Mouse (Mus musculus) G1E (cell line): ENCODE measurements around the gene Sdf2. TPM values are rescaled to one million over a fixed set of nuclear protein-coding genes. Genes with fewer than 3 reads are reported as not detected.

ENCODE experiments used
- ATAC-seq: 2 replicates; pipeline ENCODE4 v1.8.0; 2016; ENCODE audit warnings: mild to moderate bottlenecking; ENCODE audit not compliant: insufficient number of reproducible peaks, poor library complexity, low FRiP score, severe bottlenecking; ENCODE audit errors: extremely low read depth
- DNase-seq: peaks from one replicate; pipeline ENCODE4 v3.0.0; 2012; ENCODE audit warnings: low spot score
- H3K27me3 ChIP-seq: 2 replicates; pipeline ENCODE4 v1.6.1; 2012; ENCODE audit warnings: mild to moderate bottlenecking, low read length, inconsistent platforms; ENCODE audit not compliant: insufficient read depth
- H3K36me3 ChIP-seq: replicated peaks from 2 replicates; pipeline ENCODE3; 2012; ENCODE audit warnings: mild to moderate bottlenecking, inconsistent platforms
- H3K4me1 ChIP-seq: 2 replicates; pipeline ENCODE4 v1.6.1; 2012; ENCODE audit warnings: low read depth, low read length, inconsistent platforms, mixed read lengths; ENCODE audit not compliant: insufficient read depth
- H3K4me3 ChIP-seq: 2 replicates; pipeline ENCODE4 v1.5.1; 2012; ENCODE audit warnings: low read depth, mild to moderate bottlenecking, inconsistent platforms, low read length, moderate library complexity, mixed read lengths
- H3K9me3 ChIP-seq: replicated peaks from 2 replicates; pipeline ENCODE4 v1.6.1; 2012; ENCODE audit warnings: inconsistent platforms
- CTCF ChIP-seq: IDR thresholded peaks from 2 replicates; pipeline ENCODE4 v1.5.1; 2012; ENCODE audit warnings: low read depth, low read length, inconsistent platforms, mixed read lengths
- GATA1 ChIP-seq: IDR thresholded peaks from 2 replicates; pipeline ENCODE4 v1.6.1; 2012; ENCODE audit warnings: borderline replicate concordance, low read length, inconsistent platforms, mixed read lengths
- GATA2 ChIP-seq: IDR thresholded peaks from 2 replicates; pipeline ENCODE4 v1.6.1; 2012; ENCODE audit warnings: low read depth, low read length, inconsistent platforms, borderline replicate concordance
- POLR2AphosphoS5 ChIP-seq: IDR thresholded peaks from 2 replicates; pipeline ENCODE4 v1.6.1; 2012; ENCODE audit warnings: low read depth, low read length, inconsistent platforms; ENCODE audit not compliant: insufficient replicate concordance
- TAL1 ChIP-seq: conservative IDR thresholded peaks from 2 replicates; pipeline ENCODE4 v1.6.1; 2012; ENCODE audit warnings: low read depth, low read length, inconsistent platforms, mixed read lengths
- polyA plus RNA-seq: library from polyadenylated mRNA; stranded (reverse); fragments of >175 nt; gene quantifications from 2 replicates; pipeline ENCODE4 v1.2.3, GENCODE M21; 2012
- total RNA-seq, 2 experiments: library from RNA; stranded (forward) in 1 of 2; stranded (reverse) in 1 of 2; fragments of 200-1000 nt in 1 of 2; fragments of >200 nt in 1 of 2; fragmentation: Nextera tagmentation in 1 of 2; gene quantifications; 2 replicates each; pipeline ENCODE4 v1.2.3; 2014 to 2017

The Sdf2 gene
- total and polyA plus RNA-seq, 3 experiments, result 7.8 to 41.4 (median 22.7) TPM

DNA sequence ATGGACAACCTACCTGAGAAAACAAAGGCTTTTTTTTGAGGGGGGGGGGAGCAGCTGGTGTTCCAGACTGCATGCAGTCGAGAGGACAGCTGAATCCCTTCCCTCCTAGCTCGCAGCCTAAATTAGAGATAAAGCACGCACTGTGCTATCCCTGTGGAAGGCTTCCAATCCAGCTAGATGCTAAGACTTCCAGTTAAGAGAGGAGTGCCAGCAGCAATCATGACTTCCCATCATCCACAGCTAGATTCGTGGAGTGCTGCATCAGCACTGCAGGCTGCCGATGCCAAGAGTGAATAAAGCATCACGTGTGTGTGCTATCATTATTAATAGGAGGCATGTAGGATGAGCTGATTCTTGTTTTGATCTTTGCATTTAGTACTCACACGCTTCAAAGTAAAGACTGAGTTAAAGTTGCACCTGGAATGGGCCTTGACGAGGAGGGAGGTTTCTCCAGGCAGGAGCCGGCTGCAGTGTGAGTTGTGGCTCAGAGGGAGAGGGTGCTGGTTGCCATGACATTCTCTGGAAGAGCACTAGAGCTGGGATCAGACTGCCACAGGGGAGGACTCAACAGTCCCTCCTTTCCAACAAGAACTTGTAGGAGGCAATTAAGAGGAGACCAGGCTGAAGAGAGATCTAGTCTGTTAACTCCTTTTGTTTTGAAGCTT lies 5.2 kb upstream of the Sdf2 start:
- H3K4me3 ChIP-seq, result no peak overlapping the region
- TF ChIP-seq POLR2AphosphoS5, result no peak
- TF ChIP-seq TAL1, result no peak
- no peak for TF ChIP-seq GATA2
- TF ChIP-seq GATA1, result no peak
- no peak for TF ChIP-seq CTCF
- no peak for ATAC-seq
- H3K9me3 ChIP-seq, result no peaks in the 10 kb centered on the region
- DNase-seq, result no peak
- H3K4me1 ChIP-seq, result peaks cover 29% of the 10 kb centered on the region
- peaks cover 68% of the 10 kb centered on the region for H3K36me3 ChIP-seq
- no peaks in the 10 kb centered on the region for H3K27me3 ChIP-seq

DNA sequence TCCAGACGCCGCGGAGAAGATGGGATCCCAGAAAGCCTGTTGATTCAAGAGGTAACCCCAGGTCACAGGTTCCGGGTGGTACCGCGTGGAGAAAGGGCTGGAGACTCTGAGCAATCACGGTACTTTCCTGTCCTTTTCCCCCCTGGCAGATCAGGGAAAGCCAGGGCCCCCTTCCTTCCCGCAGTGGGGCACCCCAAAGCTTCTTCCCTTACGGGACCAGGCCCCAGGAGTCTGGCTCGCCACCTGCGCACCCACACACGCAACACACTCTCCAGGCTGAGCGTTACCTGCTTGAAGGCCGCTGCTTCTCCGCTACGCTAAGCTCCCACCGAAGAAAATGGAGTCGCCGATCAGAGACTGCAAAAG lies 302 bp upstream of the Sdf2 start:
- H3K9me3 ChIP-seq, result no peaks in the 10 kb centered on the region
- ATAC-seq (no peak), DNase-seq (peak; percentile 13)
- peaks cover 56% of the 10 kb centered on the region for H3K4me1 ChIP-seq
- peak overlapping the region; percentile 81 for H3K4me3 ChIP-seq
- H3K27me3 ChIP-seq, result no peaks in the 10 kb centered on the region
- peaks cover 43% of the 10 kb centered on the region for H3K36me3 ChIP-seq
- TF ChIP-seq TAL1 (no peak), CTCF (no peak), POLR2AphosphoS5 (no peak), GATA1 (no peak), GATA2 (no peak)

DNA sequence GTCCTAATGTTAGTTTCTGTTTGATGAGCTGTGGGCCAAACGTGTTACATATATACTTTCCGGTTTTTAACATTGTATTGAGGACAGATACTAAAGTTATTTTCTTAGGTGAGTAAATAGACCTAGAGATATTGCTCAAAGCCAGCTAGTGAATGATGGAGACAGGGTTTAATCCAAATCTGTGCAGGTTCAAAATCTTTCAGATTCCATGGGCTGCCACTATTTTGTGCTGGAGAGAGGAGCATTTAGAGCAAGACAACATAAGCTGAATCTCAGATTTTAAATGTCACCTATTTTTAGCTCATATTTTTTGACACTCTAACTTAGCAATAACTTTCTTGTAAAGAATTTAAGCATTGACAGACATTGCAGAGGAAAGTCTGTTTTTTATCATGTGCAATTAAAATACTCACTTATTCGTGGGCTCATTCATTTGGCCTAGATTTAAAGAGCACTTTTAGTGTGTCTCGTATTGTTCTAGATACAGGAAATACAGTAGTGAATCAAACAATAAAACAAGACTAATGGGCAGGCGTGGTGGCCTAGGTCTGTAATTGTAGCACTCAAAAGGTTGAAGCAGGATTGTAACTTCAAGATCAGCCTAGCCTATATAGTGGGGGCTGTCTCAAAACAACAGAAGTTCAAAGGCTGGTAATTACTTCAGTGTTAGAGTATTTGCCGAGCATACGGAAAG lies 919 bp downstream of the Sdf2 start:
- Histone ChIP-seq H3K9me3 (no peaks in the 10 kb centered on the region), H3K27me3 (no peaks in the 10 kb centered on the region), H3K4me1 (peaks cover 60% of the 10 kb centered on the region), H3K36me3 (peaks cover 42% of the 10 kb centered on the region), H3K4me3 (peak overlapping the region; percentile 81)
- no peak for TF ChIP-seq GATA2
- TF ChIP-seq TAL1, result no peak
- TF ChIP-seq POLR2AphosphoS5, result no peak
- TF ChIP-seq CTCF, result no peak
- no peak for TF ChIP-seq GATA1
- ATAC-seq (no peak), DNase-seq (no peak)

DNA sequence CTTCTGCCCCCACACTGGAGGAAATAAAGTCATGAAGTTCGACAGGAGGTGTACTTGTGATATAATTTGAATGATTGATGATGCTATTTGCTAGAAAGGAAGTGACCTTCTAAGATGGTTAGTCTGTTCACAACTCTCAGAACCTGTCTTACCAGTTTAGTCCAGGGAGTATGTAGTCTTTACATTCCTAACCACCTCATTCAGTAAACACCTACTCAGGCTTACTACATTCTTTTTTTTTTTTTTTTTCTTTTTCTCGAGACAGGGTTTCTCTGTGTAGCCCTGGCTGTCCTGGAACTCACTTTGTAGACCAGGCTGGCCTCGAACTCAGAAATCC lies 1.4 kb downstream of the Sdf2 start:
- Histone ChIP-seq H3K4me3 (peak overlapping the region; percentile 81; the same call in 1 of the 2 replicates), H3K9me3 (no peaks in the 10 kb centered on the region), H3K4me1 (peaks cover 56% of the 10 kb centered on the region), H3K36me3 (peaks cover 43% of the 10 kb centered on the region), H3K27me3 (no peaks in the 10 kb centered on the region)
- no peak for ATAC-seq
- TF ChIP-seq GATA2 (no peak), POLR2AphosphoS5 (no peak)
- no peak for DNase-seq

DNA sequence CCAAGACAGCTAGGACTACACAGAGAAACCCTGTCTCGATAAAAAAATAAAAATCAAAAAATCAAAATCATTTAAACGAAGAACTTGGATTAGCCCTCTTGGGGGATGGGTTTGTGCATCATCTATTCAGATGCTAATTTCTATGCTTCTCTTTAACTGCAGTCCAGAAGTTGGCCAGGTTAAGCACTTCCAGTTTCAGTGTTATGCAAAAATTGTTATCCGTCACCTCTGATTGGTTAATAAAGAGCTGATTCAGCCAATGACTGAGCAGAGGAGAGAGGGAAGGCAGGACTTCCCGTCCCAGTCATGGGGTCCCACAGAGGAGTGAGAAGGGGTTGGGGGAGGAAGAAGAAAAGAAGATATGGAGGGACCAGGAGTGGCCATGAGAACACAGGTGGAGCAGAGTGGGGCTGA lies 2.2 kb downstream of the Sdf2 start:
- Histone ChIP-seq H3K9me3 (no peaks in the 10 kb centered on the region), H3K36me3 (peaks cover 43% of the 10 kb centered on the region), H3K4me3 (peak overlapping the region; percentile 61), H3K4me1 (peaks cover 53% of the 10 kb centered on the region), H3K27me3 (no peaks in the 10 kb centered on the region)
- peak; percentile 54 for ATAC-seq
- TF ChIP-seq TAL1, result no peak
- TF ChIP-seq POLR2AphosphoS5, result no peak
- no peak for TF ChIP-seq GATA2
- TF ChIP-seq CTCF, result no peak
- TF ChIP-seq GATA1, result no peak
- DNase-seq, result peak; percentile 72

DNA sequence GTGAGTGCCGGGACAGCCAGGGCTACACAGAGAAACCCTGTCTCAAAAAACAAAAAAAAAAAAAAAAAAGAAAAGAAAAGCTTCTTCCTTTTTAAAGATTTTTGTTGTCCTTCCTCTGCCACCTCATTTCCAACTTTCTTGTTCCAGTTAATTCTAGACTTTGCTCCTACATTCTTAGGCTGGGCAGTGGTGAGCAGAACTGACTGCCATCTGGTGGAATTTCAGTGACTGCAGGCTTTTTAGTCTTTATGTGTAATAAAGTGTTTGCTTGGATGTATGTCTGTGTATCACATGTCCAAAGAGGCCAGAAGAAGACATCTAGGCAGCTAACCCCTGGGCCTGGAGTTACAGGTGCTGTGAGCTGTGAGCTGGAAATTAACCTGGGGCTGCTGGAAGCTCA lies 11.1 kb downstream of the Sdf2 start:
- no peaks in the 10 kb centered on the region for H3K27me3 ChIP-seq
- no peaks in the 10 kb centered on the region; the same call in 1 of the 2 replicates for H3K4me1 ChIP-seq
- ATAC-seq (no peak), DNase-seq (no peak)
- TF ChIP-seq CTCF (no peak), GATA2 (no peak), POLR2AphosphoS5 (no peak), GATA1 (no peak), TAL1 (no peak)
- H3K4me3 ChIP-seq, result no peak overlapping the region
- no peaks in the 10 kb centered on the region for H3K9me3 ChIP-seq
- H3K36me3 ChIP-seq, result peaks cover 33% of the 10 kb centered on the region
